Mouse (Mus musculus) kidney, postnatal 25 days (tissue): Measurements from ENCODE around the gene Ppp1r3d.

Source experiments
- DNase-seq, 2 experiments: peaks; one replicate each; pipeline ENCODE4 v3.0.0; 2021; ENCODE audit warnings: mixed read lengths in 2 of 2

Gene Ppp1r3d

DNA sequence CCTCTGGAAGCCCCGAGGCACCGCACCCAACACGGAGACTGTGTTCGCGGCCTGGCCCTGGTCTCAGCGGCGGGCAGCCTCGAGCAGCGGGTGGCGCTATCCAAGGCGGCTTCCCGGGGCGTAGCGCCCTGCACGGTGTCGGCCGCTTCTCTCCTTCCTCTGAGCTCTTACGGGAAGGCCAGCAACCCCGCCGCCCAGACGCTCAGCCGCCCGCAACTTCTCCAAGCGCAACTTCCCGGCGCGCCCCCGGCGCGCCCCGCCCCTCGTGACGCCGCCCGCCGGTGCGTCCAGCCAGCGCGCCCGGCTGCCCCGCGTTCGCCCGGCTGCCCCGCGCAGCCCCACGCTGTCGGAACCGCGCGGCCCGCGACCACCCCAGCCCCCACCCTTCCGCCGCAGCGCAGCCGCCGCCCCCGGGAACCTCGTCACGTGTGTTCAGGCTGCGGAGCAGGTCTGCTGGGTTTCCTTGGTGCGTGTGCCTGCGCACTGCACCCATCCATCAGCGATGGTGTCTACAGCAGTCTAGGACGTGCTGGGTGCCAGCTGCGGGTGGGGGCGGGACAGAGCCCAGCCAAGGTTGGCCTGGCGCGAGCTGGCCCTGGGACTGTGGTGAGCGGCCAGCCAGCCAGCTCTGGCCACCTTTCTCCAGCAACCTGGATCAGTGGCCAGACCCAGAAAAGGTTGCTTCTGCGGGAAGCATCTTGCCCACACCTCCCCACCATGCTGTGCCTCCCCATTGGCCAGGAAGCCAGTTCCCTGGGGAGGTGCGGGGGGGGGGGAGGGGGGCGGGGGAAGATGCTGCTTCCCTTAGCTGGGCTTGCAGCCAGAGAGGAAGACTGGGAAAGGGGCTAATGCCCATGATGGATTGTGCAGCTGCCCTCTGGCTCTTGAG is at the start of gene Ppp1r3d, which contains the start of gene Fam217b:
Gene Ppp1r3d (minus strand): TSS at position 212 of the 889 bp plus-strand sequence.
Gene Fam217b (plus strand): TSS at position 264 of the 889 bp plus-strand sequence.
- peak; percentile 64 to 76 for DNase-seq

GRCm38 (mm10) chr2:178460353-178460752 is 46.1 kb upstream of the Ppp1r3d start:
- no peak for DNase-seq

GRCm38 (mm10) chr2:178457414-178457813 is 43.1 kb upstream of the Ppp1r3d start:
- DNase-seq = no peak

DNA sequence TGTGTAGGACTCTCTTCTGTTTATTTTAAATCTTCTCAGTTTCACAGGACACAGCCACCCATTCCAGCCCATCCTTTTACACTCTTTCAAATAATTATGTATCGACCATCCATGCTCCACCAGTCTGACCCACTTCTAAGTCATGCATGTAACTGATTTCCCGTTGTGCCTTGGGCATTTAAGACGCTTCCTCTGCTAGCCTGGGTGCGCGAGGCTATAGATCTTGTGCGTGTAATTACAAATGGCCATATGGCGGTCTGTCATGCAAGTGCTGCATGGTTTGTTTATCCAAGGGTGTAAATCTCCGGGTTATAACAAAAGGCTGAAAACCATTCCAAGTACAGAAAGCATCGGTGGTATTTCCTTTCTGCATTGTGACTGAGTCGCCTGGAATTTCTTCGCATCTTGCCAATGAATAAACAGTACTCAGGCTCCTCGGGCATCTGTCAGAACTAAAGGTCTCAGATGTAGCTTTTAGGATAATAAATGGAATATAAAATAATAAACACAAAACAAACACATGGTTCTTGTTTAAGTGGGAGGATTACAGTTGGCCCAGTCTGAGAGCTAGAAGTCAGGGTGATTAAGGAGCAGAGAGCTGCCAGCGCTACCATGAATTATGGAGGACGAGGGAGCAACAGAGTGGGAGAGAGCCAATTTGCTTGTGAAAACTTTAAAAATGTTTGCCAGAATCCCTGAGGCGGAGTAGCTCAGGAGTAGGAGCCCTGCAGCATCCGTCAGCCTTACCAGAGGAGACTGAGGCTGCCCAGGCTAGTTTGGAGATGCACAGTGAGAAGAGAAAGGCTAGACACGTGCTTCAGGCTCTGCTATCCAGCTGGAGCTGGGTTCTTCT is 40.6 kb upstream of the Ppp1r3d start:
- DNase-seq = peak in 1 of 2 experiments; percentile 5

DNA sequence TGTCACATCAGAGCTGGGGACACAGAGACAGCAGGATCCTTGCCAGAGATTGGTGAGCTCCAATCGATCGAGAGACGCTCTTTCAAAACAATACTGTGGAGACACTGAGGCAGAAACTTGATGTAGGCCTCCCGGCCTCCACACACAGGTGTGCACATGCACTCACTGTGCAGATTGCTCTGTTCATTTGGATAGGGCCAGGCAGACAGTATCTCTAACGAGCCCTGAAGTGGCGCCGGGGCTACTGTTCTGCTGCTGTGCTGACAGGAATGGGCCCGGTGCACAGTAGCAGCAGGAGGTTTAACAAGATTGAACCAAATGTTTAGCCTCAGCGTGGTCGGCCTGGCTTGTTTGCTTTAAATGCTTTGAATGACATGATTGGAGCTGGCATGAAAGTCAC is 36.7 kb upstream of the Ppp1r3d start:
- DNase-seq = no peak

DNA sequence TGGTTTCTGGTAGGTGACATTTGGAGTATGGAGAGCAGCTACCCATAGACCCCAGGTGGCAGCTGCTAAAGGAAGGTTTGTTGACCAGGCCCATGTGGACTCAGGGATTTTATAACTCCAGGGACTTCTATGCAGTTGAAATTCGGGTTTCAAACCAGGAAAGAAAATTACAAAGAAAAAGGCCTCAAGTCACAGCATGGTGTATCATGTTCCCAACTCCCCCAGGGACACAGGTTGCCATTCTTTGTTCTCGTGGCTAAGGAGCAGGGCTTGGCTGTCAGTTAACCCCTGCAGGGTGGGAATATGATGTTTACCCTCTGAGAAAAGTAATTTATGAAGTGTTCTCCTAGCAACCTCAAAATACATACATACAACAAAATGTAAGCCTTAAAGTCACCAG is 36.0 kb upstream of the Ppp1r3d start:
- no peak for DNase-seq

DNA sequence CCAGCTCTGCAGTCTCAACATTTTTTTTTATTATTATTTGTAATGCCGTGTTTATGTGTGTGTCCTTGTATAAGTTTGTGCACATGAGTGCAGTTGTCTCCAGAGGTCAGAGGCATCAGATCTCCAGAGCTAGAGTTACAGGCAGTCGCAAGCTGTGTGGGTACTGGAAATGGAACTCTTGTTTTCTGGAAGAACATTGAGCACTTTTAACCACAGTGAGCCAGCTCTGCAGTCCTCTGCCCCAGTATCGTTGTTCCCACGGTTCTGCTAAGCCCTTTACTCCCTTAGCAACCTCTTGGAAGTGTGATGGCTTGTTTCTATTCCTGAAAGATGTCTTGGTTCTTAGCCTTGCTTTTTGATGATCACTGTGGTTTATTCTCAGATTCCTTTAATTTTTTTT is 35.1 kb upstream of the Ppp1r3d start:
- no peak for DNase-seq

- DNase-seq = no peak
Measured at GRCm38 (mm10) chr2:178437311-178437710, 23.0 kb upstream of the Ppp1r3d start.

- DNase-seq = no peak
Measured at GRCm38 (mm10) chr2:178433903-178434302, 19.6 kb upstream of the Ppp1r3d start.

GRCm38 (mm10) chr2:178433495-178433894 is 19.2 kb upstream of the Ppp1r3d start:
- no peak for DNase-seq

DNA sequence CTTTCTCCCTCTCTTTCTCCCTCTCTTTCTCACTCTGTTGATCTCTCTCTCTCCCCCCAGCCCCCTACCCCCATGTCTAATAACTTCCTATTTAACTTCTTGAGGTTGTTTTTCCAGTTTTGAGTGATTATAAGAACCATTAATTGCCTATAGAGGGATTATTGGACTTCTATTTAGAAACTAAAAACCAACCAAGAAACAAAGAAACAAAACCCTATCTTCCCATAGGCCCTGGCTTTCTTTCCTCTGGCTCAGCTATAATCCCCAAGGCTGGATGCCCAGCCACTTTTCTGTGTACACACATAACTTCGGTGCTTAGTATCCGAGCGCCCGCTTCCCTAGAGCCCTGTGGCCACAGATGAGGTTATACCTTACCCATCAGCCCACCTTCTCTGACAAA is 16.0 kb upstream of the Ppp1r3d start, which contains the start of gene Cdh26:
Gene Cdh26 (plus strand): TSS at position 301 of the 400 bp plus-strand sequence.
- no peak for DNase-seq

DNA sequence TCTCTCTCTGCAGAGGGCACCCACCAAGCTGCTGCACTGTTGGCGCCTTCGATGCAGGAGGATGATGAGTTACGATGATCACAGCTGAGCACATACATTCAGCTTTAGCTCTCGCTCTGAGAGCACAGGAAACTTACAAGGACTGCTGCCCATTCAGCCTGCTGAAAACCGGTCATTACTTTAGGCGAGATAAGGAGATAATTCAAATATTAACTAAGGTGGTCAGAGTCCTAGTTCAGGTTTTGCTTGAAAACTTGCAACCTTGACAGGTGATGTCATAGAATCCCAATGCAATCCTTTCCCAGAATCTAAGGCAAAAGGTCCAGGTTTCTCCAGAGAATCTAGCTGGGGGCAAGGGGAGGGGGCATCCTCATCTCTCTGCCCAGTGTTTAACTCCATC is 15.2 kb upstream of the Ppp1r3d start:
- no peak for DNase-seq

DNA sequence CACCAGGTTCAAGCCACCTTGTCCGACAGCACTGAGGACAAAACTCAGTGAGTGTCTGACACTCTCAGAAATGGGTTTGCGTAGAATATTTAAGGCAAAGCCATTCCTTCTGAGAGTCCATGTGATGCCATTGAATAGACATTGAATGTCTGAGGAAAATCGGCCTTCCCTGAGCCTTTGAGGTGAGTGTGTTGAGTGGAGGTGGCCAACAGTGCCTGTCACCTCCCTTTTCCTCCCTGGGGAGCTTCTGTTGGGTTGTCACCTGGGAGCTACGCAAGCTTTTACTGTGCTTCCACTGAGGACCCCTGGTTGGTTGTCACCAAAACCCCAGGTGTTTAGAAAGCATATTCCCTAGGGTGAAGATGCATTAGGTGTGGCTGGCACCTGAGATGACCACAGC is 14.4 kb upstream of the Ppp1r3d start:
- no peak for DNase-seq

GRCm38 (mm10) chr2:178428183-178428582 is 13.9 kb upstream of the Ppp1r3d start:
- DNase-seq = no peak

GRCm38 (mm10) chr2:178427181-178427580 is 12.9 kb upstream of the Ppp1r3d start:
- no peak for DNase-seq

DNA sequence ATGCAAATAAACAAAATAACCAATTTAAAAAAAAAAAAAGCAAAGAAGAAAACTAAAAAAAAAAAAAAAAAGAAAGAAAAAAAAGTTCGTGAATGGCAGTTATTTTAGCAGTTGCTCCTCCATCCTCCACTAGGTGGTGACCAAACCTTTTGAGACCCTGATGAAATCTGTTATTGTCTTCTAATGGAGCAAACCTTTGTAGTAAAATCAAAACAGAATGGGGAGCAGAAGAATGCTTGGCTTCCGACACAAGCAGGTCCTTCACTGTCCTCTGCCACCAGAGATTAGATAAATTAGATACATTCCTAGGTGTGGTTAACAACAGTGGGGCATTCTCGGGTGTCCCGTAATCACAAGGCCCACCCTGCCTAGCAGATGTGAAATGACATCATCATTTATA is 12.0 kb upstream of the Ppp1r3d start:
- peak in 1 of 2 experiments; percentile 34 for DNase-seq

DNA sequence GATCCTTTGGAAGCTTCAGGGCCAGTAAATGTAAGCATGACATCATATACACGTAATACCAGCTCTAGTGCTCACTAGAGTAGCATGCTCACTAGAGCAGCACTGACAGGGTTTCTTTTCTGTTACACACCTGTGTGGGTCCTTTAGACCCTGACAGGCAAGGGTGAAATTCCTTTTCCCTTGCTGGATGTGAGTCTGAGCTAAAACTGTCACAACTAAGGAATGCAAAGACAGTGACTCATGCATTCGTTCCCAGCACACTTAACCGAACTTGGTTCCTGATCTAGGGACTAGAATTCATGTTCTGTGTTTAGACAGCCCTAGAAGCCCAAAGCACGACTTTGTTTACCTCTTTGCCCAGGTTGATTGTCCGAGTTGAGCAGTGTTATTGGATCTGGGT is 9.0 kb upstream of the Ppp1r3d start:
- no peak for DNase-seq

DNA sequence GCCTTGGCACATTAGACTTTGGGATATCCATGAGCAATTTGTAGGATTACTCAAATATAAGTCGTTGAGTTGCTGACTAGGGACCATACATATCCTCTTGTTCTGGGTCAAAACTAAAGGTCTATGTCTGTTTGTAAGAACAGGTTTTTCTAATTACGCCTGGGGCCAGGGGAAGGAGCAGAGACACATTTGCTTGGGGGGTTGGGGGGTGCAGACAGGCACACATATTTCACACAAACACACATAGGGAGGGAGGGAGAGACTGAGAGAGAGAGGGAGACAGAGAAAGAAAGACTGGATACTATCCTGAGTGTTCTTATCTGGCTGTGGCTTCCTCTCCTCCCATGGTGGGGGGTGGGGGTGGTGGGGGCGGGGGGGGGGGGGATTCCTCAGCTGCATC is 7.9 kb upstream of the Ppp1r3d start:
- no peak for DNase-seq

GRCm38 (mm10) chr2:178421603-178422002 is 7.3 kb upstream of the Ppp1r3d start:
- no peak for DNase-seq

DNA sequence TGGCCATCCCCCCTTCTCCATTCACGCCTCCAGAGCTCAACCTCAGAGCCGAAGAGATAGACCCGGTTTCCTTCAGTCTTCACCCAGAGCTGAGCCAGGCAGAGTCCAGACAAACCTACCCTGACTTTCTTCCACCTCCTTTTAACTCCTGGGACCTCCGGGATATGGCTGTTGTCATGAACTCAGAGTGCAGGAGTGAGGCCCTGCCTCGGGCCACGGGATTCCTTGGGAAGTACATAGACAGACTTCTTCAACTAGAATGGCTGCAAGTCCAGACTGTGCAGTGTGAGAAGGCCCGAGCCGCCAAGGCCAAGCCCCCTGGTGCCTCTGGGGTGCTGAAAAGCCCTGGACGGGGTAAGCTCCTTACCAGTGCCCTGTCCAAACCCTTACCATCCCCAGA is 6.3 kb upstream of the Ppp1r3d start:
- no peak for DNase-seq

DNA sequence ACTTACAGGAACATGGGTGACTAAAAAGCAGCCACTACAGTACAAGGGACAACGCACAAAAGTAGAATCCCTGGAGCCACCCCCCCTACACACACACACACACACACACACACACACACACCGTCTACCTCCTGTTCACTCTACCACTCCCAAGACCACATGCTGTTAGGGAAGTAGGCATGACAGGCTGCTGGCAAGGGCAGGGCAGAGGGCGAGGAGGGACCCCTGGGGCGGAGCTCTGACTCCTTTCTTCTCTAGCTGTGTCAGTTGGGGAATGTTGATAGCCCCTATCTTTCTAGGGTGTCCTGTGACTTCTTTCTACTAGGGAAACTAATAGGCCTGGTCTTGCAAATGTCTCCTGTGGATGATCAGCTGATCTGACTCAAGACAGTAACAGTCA is 2.7 kb upstream of the Ppp1r3d start:
- DNase-seq = no peak

DNA sequence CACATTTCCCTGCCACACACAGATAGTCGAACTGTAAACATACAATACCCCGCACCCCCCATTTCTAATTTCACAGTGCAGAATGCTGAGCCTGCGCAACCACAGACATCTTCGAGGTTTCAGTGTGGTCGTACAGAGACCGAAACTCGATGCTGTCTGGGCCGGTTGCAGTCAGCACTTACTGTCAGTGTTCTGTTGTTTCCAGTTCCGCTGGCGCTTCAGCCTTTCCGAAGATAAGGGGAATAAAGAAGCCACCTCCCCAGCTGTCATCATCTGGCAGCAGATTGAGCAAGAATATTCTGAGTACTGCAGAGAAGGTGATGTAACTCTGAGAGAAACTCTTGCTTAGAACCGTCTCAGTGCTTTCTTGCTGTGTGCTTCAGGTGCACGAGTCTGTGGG is 2.2 kb upstream of the Ppp1r3d start:
- DNase-seq = no peak

DNA sequence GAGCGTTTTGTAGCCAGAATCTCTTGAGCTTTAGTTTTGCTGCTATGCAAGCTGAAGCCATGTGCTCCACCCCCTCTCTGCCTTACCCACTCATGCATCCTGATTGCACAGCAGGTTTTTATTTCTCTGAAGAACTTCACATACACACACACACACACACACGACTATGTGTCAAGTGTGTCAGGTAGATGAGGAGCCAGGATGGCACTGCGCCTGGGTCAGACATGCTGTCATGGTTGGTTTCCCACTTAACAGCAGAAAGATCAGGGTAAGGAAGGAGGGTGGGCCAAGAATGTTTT is 827 bp upstream of the Ppp1r3d start:
- no peak for DNase-seq
